Mouse (Mus musculus) heart, postnatal 10 days (tissue): Measurements from ENCODE around the gene Spata20. TPM values are rescaled to one million over a fixed set of nuclear protein-coding genes. Genes with fewer than 3 reads are reported as not detected.

Experiments
- DNase-seq, 2 experiments: peaks; one replicate each; pipeline ENCODE4 v3.0.0; 2021
- intact Hi-C: fragments of 180-260 bp; cut with DNase I; formaldehyde crosslinking; loops from one replicate; pipeline ENCODE4 v1.15.1; 2025
- total RNA-seq, 2 experiments: library from RNA; stranded (reverse); gene quantifications; 2 replicates each; pipeline ENCODE4 v1.2.3; 2021

The Spata20 gene
- 1 to 10 TPM in 1 of 2 experiments, under 1 TPM in 1; 0.31 to 1.2 TPM for total RNA-seq

DNA sequence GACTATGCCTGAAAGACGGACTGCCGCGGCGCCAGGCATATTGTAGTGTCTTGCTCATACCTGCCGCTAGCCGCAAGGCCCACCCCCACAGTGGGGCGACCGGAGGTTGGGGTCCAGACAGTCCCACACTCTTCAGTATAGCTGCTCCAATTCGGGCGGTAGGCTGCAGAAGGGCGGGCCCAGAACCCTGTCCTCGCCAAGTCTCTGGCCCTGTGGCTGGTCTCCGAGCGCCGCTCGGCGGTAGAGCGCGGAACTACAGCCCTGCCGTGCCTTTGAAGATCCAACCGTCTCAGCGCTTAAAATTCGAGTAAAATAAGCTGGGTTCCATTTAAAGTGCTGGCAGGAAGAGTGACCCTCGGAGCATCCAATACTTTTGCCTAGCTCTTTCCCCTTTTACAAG, at the start of gene Spata20:
TSS of gene Spata20 (minus strand) at position 179 of the 400 bp plus-strand sequence.
- intact Hi-C loops = loop anchor here (1.0 to 5.0 kb wide), 5 partner anchors 65 to 354 kb away; no protein-coding TSS in a partner anchor
- DNase-seq = peak; percentile 87 to 94

GRCm38 (mm10) chr11:94533171-94533570, 47.2 kb upstream of the Spata20 start:
- no peak for DNase-seq
- intact Hi-C loops = no loop called here

- intact Hi-C loops = no loop called here
- no peak for DNase-seq
Measured at GRCm38 (mm10) chr11:94528879-94529278, 42.9 kb upstream of the Spata20 start.

GRCm38 (mm10) chr11:94526171-94526879, 40.3 kb upstream of the Spata20 start:
- intact Hi-C loops = no loop called here
- peak; percentile 38 to 58 for DNase-seq

GRCm38 (mm10) chr11:94521219-94521843, 35.4 kb upstream of the Spata20 start, which contains the start of gene Mycbpap:
Gene Mycbpap, minus strand, starts transcription at chr11:94521742.
- peak; percentile 69 to 76 for DNase-seq
- intact Hi-C loops = no loop called here

- intact Hi-C loops = no loop called here
- DNase-seq = no peak
Measured at GRCm38 (mm10) chr11:94513452-94513851, 27.5 kb upstream of the Spata20 start.

GRCm38 (mm10) chr11:94508976-94509375, 23.0 kb upstream of the Spata20 start:
- intact Hi-C loops = no loop called here
- DNase-seq = no peak

DNA sequence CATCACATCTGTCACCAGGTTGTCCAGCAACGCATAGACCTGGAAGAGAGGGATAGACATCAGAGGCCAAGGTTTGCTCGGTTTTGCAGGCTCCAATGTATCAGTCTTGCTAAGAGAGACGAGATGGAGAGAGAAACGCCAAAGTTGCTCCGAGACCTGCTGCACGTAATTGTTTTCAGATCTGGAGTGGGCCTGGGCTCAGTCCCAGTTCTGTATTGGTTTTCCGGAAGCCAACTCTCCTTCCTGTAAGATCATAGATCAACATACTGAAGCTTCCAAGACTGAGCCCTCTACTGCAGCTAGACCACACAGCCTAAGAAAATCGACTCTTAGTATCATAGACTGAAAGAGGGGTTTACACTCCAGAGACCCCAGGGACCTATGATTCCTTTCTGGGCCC, 15.5 kb upstream of the Spata20 start:
- DNase-seq = no peak
- intact Hi-C loops = no loop called here

- DNase-seq = no peak
- intact Hi-C loops = no loop called here
Measured at GRCm38 (mm10) chr11:94500362-94500761, 14.4 kb upstream of the Spata20 start.

DNA sequence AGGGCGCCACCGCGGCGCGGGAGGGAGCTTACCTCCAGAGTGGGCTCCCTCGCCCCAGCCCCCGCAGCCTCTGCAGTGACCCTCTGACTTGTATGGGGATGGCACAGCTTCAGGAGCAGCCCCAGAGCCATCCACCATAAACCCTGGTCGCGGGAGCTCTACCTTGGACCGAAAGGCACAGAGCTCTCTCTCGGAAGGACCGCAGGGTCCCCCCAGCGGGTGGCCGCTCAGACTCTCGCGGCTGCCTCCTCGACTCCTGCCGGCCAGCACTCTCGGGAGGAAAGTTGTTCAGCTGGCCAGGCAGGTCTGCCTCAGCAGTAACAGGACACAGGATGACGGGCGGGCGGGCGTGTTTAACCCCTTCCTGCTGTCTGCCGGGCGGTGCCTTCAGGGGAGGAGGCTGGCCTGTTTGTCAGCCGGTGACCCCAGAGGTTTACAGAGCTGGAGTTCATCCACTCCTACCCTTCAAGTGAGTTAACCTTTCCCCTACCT, 13.7 kb upstream of the Spata20 start, which contains the start of gene Epn3:
TSS of gene Epn3 (minus strand) at position 314 of the 492 bp plus-strand sequence.
- intact Hi-C loops = loop anchor here (2.0 kb wide), 1 partner anchor 47 kb away; no protein-coding TSS in a partner anchor
- peak; percentile 51 to 63 for DNase-seq

DNA sequence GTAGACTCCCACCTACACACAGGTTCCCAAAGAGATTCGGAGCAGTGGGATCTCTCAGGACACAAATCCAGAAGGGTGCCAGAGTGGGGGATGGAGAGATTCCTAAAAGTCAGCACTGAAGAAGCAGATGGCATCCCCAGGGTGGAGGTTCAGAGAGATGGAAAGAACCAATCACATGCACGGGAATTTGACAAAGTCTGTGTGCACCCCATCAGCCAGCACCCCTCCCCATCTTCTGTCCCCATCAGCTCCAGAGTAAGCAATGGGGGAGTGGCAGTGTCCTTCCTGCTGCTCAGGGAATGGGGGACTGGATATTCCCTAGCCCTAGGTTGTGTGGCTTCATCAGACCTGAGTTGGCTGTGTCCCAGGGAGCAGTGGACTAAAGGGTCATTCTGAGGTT, 13.1 kb upstream of the Spata20 start:
- intact Hi-C loops = loop anchor here (2.0 kb wide), 1 partner anchor 48 kb away; no protein-coding TSS in a partner anchor
- DNase-seq = no peak

GRCm38 (mm10) chr11:94498093-94498996, 12.4 kb upstream of the Spata20 start:
- intact Hi-C loops = loop anchor here (2.0 kb wide), 1 partner anchor 48 kb away; no protein-coding TSS in a partner anchor
- peak; percentile 67 to 69 for DNase-seq

DNA sequence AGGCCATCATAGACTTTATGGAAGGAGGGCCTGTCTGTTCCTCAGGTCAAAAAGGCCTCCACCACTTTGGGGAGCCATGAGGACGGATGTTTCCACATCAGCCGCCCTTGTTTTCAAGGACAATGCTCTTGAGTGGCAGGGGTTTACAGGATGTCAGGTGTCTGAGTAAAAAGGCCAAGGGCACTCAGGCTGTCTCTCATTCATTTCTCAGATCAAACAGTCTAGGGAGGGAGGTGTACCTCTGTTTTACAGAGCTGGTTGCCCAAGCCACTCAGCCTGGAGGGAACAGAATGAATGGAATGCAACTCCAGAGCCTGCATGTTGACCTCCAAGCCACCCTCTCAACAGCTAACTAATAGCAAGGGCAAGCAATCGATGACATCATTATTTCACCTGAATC, 9.4 kb upstream of the Spata20 start:
- intact Hi-C loops = no loop called here
- DNase-seq = peak; percentile 62 to 63

GRCm38 (mm10) chr11:94491749-94492099, 5.7 kb upstream of the Spata20 start:
- no peak for DNase-seq
- intact Hi-C loops = no loop called here

DNA sequence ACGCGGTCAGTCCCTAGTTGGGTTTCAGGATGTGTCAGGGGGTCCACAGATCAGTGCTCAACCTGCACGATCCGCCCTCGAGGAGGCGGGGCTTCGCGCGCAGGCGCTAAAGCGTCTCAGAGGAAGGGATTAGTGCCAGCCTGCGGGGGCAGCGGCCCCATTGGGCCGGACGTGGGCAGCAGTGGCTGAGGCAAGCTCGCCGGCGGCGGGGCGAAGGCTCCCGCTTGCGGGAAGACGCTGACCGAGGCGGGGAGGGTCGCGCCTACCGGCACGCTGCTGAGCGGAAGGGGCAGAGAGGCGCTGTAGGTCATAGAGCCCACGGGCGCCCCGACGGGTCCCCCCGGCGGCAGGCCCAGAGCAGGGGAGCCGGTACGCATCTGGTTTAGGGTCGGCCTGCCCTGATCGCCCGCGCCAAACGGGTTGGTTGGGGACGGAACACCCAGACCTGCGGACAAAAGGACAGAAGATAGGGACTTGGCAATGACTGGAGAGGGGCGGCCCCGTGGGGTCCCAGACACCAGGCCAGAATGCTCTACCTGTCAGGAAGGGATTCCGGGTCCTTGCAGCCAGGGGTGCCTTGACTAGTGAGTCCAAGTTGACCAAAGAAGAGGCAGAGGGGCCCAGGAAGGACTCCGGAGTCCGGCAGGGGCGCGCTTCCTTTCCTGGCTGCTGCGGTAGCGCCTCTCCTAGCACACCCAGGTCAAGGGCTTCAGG, 5.2 kb upstream of the Spata20 start:
- intact Hi-C loops = no loop called here
- DNase-seq = no peak

- intact Hi-C loops = loop anchor here (5.0 kb wide), 2 partner anchors 202 to 357 kb away; no protein-coding TSS in a partner anchor
- no peak for DNase-seq
Measured at GRCm38 (mm10) chr11:94489745-94490144, 3.8 kb upstream of the Spata20 start.

DNA sequence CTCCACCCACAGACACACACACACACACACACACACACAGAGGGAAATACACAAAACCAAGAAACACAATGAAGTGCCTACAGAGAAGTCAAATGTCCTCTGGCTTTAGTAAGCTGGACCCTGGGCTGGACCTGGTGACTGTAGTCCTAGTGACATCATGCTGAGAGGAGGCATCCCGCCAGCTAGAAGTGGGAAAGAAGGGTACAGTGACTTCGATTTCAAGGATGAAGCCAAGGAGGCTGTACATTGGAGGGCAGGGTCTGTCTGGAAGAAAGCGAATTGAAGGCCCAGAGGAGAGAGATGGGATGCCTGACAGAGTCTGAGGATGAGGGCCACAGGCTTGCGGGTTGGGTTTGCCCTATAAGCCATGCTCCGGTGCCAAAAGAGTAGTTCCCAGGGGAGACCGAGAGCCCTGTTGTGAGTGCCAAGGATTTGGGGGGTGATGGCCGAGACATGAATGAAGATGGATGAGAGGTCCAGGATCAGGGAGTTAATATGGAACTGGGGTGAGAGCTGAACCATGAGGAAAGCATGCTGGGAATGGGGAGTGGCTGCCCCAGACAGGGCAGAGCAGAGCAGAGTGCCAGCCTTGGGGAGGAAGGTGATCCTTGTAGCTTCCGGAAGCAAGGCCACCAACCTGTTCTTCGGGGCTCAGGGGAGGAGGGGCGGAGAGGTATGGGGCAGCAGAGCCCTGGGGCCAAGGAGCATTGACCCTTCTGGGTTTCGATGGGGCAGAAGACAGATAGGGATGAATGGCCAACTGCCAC, 3.0 kb upstream of the Spata20 start:
- DNase-seq = no peak
- intact Hi-C loops = loop anchor here (5.0 kb wide), 2 partner anchors 202 to 357 kb away; no protein-coding TSS in a partner anchor

DNA sequence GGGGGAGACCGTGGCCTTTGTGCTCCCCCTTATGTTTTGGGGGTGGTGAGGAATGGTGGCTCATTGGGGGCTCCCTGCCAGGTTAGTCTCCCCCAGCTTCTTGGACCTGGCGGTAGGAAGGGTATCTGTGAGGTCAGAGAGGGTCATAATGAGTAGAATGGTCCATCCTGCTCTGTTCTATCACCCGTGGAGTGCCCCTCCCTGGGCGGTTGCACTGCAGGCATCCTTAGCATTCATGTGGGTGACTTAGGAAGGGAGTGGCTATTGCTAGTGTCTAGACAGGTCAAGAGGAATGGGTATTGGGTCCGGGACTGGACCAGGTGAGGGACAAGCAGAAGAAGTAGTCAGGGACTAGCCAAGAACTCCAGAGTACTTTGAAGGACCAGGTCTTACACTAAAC, 756 bp downstream of the Spata20 start:
- intact Hi-C loops = loop anchor here (5.0 kb wide), 2 partner anchors 198 to 353 kb away; no protein-coding TSS in a partner anchor
- DNase-seq = no peak

GRCm38 (mm10) chr11:94484636-94485035, 1.3 kb downstream of the Spata20 start:
- intact Hi-C loops = loop anchor here (5.0 kb wide), 2 partner anchors 197 to 352 kb away; no protein-coding TSS in a partner anchor
- DNase-seq = no peak
